Mouse (Mus musculus): ENCODE results near the gene Hira. TPM values are rescaled to one million over a fixed set of nuclear protein-coding genes. Genes with fewer than 3 reads are reported as not detected.
"Not testable (repeated sequence)": the region's sequence is repeated elsewhere in the genome, so short reads cannot be mapped to it uniquely, and the experiment has no call there.

The Hira gene
- 17.5 and 18.7 TPM in 2 replicates for polyA plus RNA-seq (2015; fragmentation: Nextera tagmentation; extraction: Ambion mirVana)

DNA sequence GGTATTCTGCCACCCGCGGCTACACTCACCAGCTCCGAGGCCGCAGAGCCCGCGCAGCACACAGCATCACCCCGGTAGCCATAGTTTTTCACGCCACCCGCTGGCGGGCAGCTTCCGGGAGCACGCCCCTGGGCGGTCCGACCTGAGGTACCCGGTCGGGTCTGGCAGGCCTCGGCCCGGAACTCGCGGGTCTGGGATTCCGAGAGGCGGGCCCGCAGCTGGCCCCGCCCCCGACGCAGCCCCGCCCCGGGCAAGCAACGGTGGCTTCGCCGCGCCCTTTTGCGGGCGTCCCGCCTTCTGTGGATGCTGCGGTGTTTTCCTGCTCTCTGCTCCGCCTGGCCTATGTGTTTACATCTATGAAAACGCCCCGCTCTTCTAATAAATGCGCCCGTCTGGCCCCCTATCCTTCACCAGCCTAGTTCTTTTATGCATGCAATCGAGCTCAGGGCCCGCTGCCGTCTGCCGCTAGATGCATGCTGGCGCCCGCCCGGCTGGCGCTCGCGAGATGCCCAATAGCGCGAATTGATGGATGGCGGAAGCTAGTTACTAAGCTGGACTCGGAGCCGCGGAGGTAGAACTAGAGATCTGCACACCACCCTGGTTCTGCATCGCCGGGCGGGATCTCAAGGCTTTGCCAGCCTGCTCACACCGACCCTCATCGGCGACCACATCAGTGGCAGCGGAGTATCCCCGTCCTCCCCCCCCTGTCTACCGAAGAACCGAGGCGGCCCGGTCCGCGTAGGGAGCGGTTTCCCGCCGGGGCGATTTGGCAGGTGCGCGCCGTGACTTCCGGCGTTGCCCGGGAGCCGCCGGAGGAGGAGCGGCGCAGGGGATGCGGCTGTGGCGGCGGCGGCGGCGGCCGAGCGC, at the start of gene Hira, which contains the start of gene Mrpl40:
Gene Hira, plus strand, starts transcription at position 596 of the 867 bp plus-strand sequence.
Gene Mrpl40, minus strand, starts transcription at position 421 of the 867 bp plus-strand sequence.
- ATAC-seq (ENCODE audit: low FRiP score), result peak; percentile 93
- WGBS, result under 1% methylated on average over 89 of the region's 93 CpGs

DNA sequence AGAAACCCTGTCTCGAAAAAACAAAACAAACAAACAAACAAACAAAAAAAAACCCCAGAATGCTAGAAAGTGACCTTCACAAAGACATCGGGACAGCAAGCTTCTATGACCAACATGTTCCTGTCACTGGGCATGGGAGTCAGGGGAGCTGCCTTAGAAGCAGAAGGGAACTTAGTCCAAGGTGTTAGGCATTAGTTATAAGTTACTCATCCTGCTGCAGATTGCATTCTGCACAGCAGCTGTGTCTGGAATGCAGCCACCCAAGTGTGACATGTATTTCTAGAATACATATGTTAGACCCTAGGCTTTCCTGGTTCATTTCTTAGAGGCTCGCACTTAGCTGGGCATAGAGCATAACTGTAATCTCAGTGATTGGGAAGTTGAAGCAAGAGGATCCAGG, 48.2 kb upstream of the Hira start:
- ATAC-seq (ENCODE audit: low FRiP score), result no peak
- no peaks in the 10 kb centered on the region for H3K4me1 ChIP-seq
- H3K9ac ChIP-seq (replicated peaks), result no peak overlapping the region
- peaks cover 85% of the 10 kb centered on the region for H3K36me3 ChIP-seq
- H3K9me3 ChIP-seq (replicated peaks), result no peaks in the 10 kb centered on the region
- H3K27me3 ChIP-seq (replicated peaks), result no peaks in the 10 kb centered on the region
- no peak overlapping the region for H3K27ac ChIP-seq (replicated peaks)
- 92% methylated on average over 3 of the region's 3 CpGs for WGBS
- H3K4me3 ChIP-seq (replicated peaks), result no peak overlapping the region
- no peak overlapping the region for H3K4me2 ChIP-seq

More for the DNA sequence above, at the start of gene Hira, which contains the start of gene Mrpl40:
- Histone ChIP-seq H3K9me3 (replicated peaks) (no peaks in the 10 kb centered on the region), H3K27me3 (replicated peaks) (no peaks in the 10 kb centered on the region), H3K27ac (replicated peaks) (peak within 1 kb of the TSS; percentile 98), H3K4me3 (replicated peaks) (peak within 1 kb of the TSS; percentile 98), H3K4me2 (peak within 1 kb of the TSS; percentile 80), H3K4me1 (peaks cover 43% of the 10 kb centered on the region), H3K36me3 (peaks cover 31% of the 10 kb centered on the region), H3K9ac (replicated peaks) (peak within 1 kb of the TSS; percentile 94)

GRCm38 (mm10) chr16:18829102-18829501, 47.7 kb upstream of the Hira start:
- H3K27ac ChIP-seq (replicated peaks), result no peak overlapping the region
- no peak overlapping the region for H3K4me3 ChIP-seq (replicated peaks)
- H3K9me3 ChIP-seq (replicated peaks), result no peaks in the 10 kb centered on the region
- no peaks in the 10 kb centered on the region for H3K27me3 ChIP-seq (replicated peaks)
- 88% methylated on average over 6 of the region's 6 CpGs for WGBS
- peaks cover 87% of the 10 kb centered on the region for H3K36me3 ChIP-seq
- no peaks in the 10 kb centered on the region for H3K4me1 ChIP-seq
- H3K4me2 ChIP-seq, result no peak overlapping the region
- no peak for ATAC-seq (ENCODE audit: low FRiP score)
- H3K9ac ChIP-seq (replicated peaks), result no peak overlapping the region

GRCm38 (mm10) chr16:18833486-18833885, 43.4 kb upstream of the Hira start:
- Histone ChIP-seq H3K27ac (replicated peaks) (no peak overlapping the region), H3K4me2 (no peak overlapping the region), H3K4me3 (replicated peaks) (no peak overlapping the region), H3K36me3 (peaks cover 56% of the 10 kb centered on the region), H3K9ac (replicated peaks) (no peak overlapping the region), H3K4me1 (peaks cover 14% of the 10 kb centered on the region; the same call in 1 of the 2 replicates), H3K9me3 (replicated peaks) (no peaks in the 10 kb centered on the region), H3K27me3 (replicated peaks) (no peaks in the 10 kb centered on the region)
- ATAC-seq (ENCODE audit: low FRiP score), result no peak
- WGBS, result 85% methylated on average over 2 of the region's 2 CpGs

GRCm38 (mm10) chr16:18836073-18836467, 40.8 kb upstream of the Hira start:
- ATAC-seq (ENCODE audit: low FRiP score), result peak; percentile 44; the same call in 1 of the 2 replicates
- H3K27ac ChIP-seq (replicated peaks), result peak overlapping the region; percentile 86; the same call in 1 of the 2 replicates
- no peak overlapping the region for H3K9ac ChIP-seq (replicated peaks)
- peaks cover 14% of the 10 kb centered on the region; the same call in 1 of the 2 replicates for H3K4me1 ChIP-seq
- peak overlapping the region; percentile 92 for H3K4me3 ChIP-seq (replicated peaks)
- H3K27me3 ChIP-seq (replicated peaks), result no peaks in the 10 kb centered on the region
- peak overlapping the region; percentile 63 for H3K4me2 ChIP-seq
- peaks cover 38% of the 10 kb centered on the region for H3K36me3 ChIP-seq
- no peaks in the 10 kb centered on the region for H3K9me3 ChIP-seq (replicated peaks)
- 28% methylated on average over 3 of the region's 3 CpGs for WGBS

DNA sequence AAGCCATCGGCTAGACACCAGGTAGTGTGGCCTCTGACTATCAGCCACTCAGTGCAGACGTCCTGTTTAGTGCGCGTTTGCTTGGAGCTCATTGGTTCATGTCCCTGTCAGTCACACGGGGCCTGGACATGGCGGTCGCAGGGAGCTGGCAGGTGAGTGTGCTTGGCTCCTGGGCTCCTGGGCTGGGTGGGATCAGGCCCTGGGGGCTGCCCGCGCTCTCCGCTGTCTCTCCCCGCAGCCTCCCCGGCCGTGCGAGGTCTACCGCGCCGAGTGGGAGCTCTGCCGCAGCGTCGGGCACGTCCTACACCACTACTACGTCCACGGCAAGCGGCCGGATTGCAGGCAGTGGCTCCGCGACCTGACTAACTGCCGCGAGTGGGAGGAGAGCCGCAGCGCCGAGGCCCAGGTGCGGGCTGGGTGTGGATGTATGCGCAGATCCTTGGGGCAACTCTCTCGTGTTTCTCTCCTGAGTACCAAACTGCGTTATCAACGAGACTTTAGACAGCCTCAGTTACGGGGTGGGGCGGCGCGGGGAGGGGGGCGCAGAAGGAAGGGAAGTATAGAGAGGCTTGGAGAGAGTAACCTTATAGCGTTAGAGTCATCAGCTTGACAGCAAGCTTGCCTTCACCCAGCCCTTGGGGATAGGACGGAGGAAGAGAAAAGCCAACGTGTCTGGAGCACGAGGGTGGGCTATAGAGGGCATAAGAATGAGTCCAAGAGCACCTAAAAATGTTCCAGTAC, 40.2 kb upstream of the Hira start, which contains the start of the genes 2510002D24Rik and Gm28539:
Gene 2510002D24Rik, plus strand, starts transcription at position 111 of the 741 bp plus-strand sequence.
Gene Gm28539, plus strand, starts transcription at position 117 of the 741 bp plus-strand sequence.
- H3K27me3 ChIP-seq (replicated peaks), result no peaks in the 10 kb centered on the region
- H3K9ac ChIP-seq (replicated peaks), result peak within 1 kb of the TSS; percentile 84
- H3K27ac ChIP-seq (replicated peaks), result peak within 1 kb of the TSS; percentile 86
- peak within 1 kb of the TSS; percentile 63 for H3K4me2 ChIP-seq
- under 1% methylated on average over 46 of the region's 46 CpGs for WGBS
- peak; percentile 98 for ATAC-seq (ENCODE audit: low FRiP score)
- H3K4me1 ChIP-seq, result peaks cover 14% of the 10 kb centered on the region; the same call in 1 of the 2 replicates
- peaks cover 34% of the 10 kb centered on the region for H3K36me3 ChIP-seq
- no peaks in the 10 kb centered on the region for H3K9me3 ChIP-seq (replicated peaks)
- H3K4me3 ChIP-seq (replicated peaks), result peak within 1 kb of the TSS; percentile 92

DNA sequence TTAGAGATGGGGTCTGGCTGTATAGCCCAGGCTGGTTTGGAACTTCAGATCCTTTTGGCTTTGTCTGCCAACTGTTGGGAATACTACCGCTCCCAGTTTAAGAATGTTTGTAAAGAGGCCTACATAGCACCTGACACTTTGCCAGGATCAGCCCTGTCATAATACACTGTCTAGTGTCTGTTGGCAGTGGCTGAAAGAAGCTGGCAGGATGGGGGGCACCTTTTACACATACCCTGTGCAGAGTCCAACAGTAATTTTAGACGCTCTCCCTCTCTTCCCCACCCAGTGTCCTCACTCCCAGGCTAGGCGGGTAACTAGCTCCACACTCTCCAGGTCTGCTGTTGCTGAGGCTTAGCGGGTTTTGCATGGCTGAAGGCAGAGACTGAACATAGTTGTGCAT, 38.5 kb upstream of the Hira start:
- Histone ChIP-seq H3K9me3 (replicated peaks) (no peaks in the 10 kb centered on the region), H3K36me3 (peaks cover 21% of the 10 kb centered on the region), H3K27ac (replicated peaks) (no peak overlapping the region), H3K4me2 (no peak overlapping the region), H3K4me3 (replicated peaks) (no peak overlapping the region), H3K4me1 (peaks cover 14% of the 10 kb centered on the region; the same call in 1 of the 2 replicates), H3K9ac (replicated peaks) (no peak overlapping the region), H3K27me3 (replicated peaks) (no peaks in the 10 kb centered on the region)
- no peak for ATAC-seq (ENCODE audit: low FRiP score)
- WGBS, result 93% methylated on average over 4 of the region's 4 CpGs

DNA sequence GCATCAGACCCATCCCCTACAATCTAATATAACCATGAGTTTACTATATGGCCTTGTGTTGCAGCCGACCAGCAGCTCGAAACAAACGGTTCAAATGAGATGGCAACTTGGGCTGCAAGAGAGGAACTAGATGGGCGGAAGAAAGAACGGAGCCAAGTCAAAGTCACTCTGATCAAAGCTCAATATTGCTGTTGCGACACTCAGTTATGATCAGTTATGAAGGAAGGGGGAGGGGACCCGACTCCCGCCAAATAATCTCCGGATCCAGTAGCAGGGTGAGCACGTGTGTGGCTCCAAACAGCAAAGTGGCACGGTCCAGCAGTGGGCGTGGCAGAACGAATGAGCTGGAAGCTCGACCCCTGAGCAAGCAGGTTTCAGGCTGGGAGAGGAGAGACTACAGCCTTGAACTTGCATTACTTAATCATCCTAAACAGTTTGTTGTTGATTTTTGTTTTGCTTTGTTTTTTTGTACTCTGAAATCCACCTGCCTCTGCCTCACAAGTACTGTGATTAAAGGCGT, 30.5 kb upstream of the Hira start:
- Histone ChIP-seq H3K36me3 (no peaks in the 10 kb centered on the region), H3K4me1 (no peaks in the 10 kb centered on the region), H3K27ac (replicated peaks) (no peak overlapping the region), H3K4me3 (replicated peaks) (no peak overlapping the region), H3K9ac (replicated peaks) (no peak overlapping the region), H3K9me3 (replicated peaks) (peaks cover 7% of the 10 kb centered on the region; the same call in 1 of the 2 replicates), H3K4me2 (no peak overlapping the region), H3K27me3 (replicated peaks) (no peaks in the 10 kb centered on the region)
- no peak for ATAC-seq (ENCODE audit: low FRiP score)
- 90% methylated on average over 15 of the region's 15 CpGs for WGBS

GRCm38 (mm10) chr16:18849521-18850190, 27.2 kb upstream of the Hira start:
- H3K4me3 ChIP-seq (replicated peaks); H3K27ac ChIP-seq (replicated peaks); ATAC-seq (ENCODE audit: low FRiP score); H3K9ac ChIP-seq (replicated peaks); H3K9me3 ChIP-seq (replicated peaks); H3K27me3 ChIP-seq (replicated peaks); H3K36me3 ChIP-seq; H3K4me2 ChIP-seq; H3K4me1 ChIP-seq: not testable (repeated sequence)
- WGBS, result 96% methylated on average over 14 of the region's 17 CpGs

- peak; percentile 45; the same call in 1 of the 2 replicates for ATAC-seq (ENCODE audit: low FRiP score)
- H3K4me3 ChIP-seq (replicated peaks), result no peak overlapping the region
- no peak overlapping the region for H3K27ac ChIP-seq (replicated peaks)
- no peak overlapping the region for H3K4me2 ChIP-seq
- H3K27me3 ChIP-seq (replicated peaks), result no peaks in the 10 kb centered on the region
- H3K4me1 ChIP-seq, result no peaks in the 10 kb centered on the region
- H3K36me3 ChIP-seq, result no peaks in the 10 kb centered on the region
- no peak overlapping the region for H3K9ac ChIP-seq (replicated peaks)
- no peaks in the 10 kb centered on the region for H3K9me3 ChIP-seq (replicated peaks)
Measured at GRCm38 (mm10) chr16:18858551-18858950, 18.3 kb upstream of the Hira start.

- Histone ChIP-seq H3K27me3 (replicated peaks) (no peaks in the 10 kb centered on the region), H3K36me3 (no peaks in the 10 kb centered on the region), H3K9me3 (replicated peaks) (no peaks in the 10 kb centered on the region), H3K9ac (replicated peaks) (no peak overlapping the region), H3K4me1 (no peaks in the 10 kb centered on the region), H3K4me3 (replicated peaks) (no peak overlapping the region), H3K4me2 (no peak overlapping the region), H3K27ac (replicated peaks) (no peak overlapping the region)
- 74% methylated on average over 1 of the region's 1 CpGs for WGBS
- ATAC-seq (ENCODE audit: low FRiP score), result no peak
Measured at GRCm38 (mm10) chr16:18860186-18860585, 16.7 kb upstream of the Hira start.
